Mouse (Mus musculus) neural tube, embryonic 10.5 days (tissue): ENCODE measurements around the gene Bmp2k.
A peak's percentile ranks its signal among the peaks of the same experiment; 100 is the strongest.
"Not testable (repeated sequence)": the region's sequence is repeated elsewhere in the genome, so short reads cannot be mapped to it uniquely, and the experiment has no call there.

ENCODE experiments used
- DNase-seq: peaks from one replicate; pipeline ENCODE4 v3.0.0-alpha.2; 2017; ENCODE audit warnings: low spot score; ENCODE audit errors: extremely low spot score

Bmp2k gene

DNA sequence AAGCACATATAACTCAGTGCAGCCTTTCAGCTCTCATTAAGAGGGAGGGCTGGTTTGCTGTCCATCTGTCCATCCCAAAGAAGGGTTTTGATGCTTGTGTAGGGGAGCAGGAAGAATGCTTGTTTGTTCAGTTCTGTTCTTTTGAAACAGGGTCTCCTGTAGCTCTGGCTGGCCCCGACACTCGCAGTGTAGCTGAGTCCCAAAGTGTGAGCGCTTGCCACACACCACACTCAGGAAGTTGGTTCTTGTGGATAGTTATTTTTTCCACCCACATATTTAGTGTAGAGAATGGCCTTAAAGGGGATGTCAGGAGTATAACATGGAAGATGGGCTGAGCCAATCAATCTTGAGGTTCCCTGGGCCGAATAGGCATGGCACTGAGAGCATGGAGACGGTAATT lies 4.1 kb downstream of the Bmp2k start:
- DNase-seq: no peak

DNA sequence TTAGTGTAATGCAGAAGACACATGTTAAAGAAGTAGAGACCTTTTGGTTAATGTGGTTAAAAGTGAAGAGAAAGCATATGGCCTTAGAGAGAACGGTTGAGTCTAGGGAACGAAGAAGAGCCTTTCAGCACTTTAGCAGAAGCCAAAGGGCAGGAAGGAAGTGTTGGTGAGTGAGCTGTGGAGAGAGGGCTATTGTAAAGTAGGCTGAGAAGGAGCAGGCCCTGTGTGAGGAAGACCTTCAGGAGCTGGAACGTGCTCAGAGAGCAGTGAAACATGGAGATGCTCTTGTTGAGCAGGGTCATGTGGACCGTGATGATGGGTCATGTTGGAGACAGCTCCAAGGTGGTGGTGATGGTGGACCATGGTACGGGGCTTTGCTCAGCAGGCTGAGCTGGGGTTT lies 4.8 kb downstream of the Bmp2k start:
- no peak for DNase-seq

DNA sequence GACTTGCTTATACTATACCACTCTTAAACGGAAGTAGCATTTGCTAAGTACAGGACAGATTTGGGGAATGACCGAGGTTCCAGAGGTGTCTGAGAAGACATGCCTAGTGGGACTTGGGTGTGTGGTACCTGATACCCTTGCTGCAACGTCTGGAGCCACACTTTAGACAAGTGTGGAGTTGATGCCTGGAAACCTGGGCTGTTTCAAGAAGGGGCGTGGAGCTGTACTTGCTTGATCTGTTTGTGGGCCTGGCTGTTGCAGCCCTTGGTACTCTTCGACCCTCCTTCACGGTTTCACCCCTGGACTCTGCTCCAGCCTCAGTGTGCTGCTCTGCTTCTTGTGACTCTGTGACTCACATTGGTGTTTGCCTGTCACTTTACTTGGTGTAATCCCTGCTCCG lies 5.4 kb downstream of the Bmp2k start:
- DNase-seq: no peak

DNA sequence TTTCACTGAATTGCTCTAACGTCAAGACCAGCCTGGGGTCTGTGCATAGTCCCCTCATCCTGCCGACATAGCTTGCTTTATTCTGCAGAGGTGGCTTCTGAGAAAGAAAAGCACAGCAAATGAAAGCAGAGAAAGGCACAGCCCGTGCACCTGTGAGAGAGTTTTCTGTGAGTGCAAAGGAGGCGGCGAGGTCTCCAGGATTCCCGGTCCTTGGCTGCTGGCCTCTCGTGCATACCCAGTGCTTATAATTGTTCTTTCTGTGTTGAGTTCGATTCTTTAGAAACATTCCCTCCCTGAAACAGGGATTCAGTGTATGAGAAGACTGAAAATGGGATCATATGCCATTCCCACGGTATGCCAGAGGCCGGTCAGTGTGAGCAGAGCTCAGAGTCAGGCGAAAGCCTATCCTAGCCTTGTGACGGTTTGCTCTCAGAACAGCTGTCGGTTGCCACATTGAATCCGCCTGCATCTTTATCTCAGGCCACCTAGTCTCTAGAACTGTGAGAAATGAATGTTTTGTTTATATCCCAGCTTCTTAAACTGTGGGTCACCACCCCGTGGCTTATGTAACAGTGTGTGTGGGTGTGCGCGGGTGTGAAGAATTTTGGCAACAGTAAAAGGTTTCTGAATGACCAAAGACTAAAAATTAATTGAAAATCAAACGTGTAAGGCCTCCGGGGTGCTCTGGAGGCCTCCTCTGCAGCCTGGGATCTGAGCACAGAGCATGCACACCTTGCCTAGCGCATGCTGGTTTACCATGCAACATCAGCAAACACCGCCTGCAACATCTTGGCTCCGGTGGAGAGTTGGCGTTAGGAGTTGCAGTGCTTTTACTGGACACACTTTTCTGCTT lies 6.9 kb downstream of the Bmp2k start:
- DNase-seq: no peak

DNA sequence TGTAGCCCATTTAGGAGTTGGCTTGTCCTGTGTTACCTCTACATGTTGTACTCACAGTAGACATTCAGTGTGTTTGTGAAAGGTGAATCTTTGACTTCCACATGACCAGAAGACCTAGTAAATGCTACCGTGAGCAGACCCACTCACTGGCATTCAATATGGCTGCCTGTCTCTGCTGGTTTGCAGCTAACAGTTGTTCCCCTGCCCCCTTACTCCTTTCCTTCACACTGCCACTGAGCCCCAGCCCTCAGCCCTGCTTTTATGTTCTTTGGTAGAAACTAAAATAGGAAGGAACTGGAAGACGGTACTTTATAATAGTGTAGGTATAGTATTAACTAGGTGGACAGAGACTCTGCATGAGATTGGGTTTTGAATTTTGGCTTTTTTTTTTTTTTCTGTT lies 8.4 kb downstream of the Bmp2k start:
- DNase-seq: no peak

DNA sequence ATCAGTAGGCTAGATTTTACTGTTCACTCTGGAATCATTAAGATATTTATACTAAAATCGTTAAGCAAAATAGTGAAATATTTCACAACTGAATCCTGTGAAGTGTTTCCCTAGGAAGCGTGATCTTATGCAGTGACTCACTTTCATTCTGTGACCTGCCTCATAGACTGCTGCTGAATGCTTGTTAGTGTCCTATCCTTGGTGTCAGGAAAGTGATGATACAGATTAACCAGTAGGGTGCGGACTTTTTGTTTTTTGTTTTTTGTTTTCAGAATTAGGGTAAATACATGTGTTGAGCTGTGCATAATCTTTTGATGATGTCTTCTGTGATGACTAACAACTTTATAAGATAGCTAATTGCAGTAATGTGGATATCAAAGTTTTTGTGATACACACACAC lies 9.4 kb downstream of the Bmp2k start:
- DNase-seq: no peak

DNA sequence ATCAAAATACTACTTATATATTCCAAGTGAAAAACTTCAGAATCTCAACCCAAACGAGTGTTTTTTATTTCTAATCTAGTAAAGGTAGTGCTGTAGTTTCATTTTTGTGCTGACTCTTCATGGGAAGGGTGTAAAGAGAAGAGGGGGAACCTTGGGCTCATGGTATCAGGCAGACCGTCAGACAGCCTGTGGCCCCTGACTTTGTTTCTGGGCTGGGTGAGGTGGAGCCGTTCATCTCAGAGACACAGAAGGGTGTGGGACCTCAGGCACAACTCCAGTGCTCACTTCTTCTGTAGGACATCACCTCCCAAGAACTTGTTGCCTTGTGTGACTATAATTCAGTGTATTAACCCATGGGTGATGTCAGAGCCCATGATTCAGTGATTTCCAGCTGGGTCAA lies 10.0 kb downstream of the Bmp2k start:
- no peak for DNase-seq

DNA sequence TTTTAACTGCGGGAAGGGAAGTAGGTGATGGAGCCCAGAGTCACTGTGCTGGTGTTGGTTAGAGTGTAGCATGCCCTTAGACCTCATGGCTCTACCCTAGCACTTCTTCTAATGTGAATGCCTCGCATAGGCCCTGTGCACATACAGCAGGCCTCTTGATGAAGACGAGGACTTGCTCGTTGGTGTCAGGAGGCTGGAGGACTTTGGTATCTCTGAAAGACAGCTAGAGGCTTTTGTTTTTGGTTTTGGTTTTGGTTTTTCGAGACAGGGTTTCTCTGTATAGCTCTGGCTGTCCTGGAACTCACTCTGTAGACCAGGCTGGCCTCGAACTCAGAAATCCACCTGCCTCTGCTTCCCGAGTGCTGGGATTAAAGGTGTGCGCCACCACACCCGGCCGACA lies 11.7 kb downstream of the Bmp2k start:
- not testable (repeated sequence) for DNase-seq

DNA sequence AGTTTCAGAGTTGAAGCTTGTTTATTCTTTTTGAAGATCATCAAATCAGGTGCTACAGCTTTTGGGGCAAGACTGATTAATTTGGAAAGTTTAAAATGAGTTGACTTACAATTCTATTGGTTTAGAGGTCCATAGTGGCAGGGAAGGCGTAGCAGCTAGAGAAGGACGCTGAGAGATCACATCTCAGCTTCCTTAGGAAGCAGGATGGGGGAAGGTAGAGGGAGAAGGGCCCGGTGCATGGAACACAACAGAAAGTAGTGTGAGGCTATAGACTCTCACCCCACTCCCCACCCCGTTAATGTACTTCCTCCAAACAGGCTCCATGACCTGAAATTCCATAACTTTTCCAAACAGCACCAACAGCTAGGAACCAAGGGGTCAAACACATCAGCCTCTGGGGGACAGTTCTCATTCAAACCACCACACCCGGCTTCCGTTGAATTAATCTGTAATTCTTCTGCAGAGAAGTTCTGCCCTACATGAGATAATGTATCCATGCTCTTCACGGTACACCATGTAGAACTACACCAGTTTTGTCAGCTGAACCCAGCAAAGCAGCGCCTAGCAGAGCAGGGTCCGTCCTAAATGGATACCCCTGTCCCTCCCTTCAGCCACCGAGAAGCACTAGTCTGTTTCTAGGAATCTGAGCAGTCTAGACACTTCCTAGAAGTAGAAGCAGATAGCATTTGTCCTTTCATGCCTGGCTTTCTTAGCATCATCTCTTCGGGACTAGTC lies 12.3 kb downstream of the Bmp2k start:
- DNase-seq: no peak

DNA sequence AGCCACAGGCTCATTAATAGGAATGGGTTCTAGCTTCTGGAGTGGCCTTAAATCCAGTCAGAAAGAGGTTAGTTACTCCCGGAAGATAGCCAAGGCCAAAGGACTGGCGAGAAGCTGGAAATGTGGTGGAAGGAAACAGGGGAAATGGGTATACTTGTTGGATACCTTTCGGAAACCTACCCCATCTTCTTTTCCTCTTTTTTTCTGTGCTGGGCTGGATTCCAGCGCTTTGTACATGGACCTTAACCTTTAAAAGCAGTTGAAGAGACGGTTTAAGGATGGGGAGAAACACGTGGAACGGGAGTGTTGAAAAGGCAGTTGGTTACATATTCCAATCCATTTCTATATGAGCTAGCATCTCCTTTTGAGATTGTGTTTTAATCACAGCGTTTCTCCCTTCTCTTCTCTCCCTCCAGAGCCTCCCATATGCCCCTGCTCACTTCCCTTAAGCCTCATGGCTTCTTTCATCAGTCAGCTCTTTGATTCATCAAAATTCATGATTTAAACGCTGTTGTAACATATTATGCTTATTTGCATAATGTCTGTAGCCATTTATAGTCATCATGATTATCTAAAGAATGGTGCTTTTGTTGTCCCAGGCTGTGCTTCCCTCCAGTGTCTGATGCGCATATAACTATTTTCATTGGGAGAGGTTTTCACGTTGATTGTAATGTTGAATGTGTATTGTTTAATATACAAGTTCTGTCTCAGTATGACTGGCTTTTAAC lies 18.5 kb downstream of the Bmp2k start:
- no peak for DNase-seq

DNA sequence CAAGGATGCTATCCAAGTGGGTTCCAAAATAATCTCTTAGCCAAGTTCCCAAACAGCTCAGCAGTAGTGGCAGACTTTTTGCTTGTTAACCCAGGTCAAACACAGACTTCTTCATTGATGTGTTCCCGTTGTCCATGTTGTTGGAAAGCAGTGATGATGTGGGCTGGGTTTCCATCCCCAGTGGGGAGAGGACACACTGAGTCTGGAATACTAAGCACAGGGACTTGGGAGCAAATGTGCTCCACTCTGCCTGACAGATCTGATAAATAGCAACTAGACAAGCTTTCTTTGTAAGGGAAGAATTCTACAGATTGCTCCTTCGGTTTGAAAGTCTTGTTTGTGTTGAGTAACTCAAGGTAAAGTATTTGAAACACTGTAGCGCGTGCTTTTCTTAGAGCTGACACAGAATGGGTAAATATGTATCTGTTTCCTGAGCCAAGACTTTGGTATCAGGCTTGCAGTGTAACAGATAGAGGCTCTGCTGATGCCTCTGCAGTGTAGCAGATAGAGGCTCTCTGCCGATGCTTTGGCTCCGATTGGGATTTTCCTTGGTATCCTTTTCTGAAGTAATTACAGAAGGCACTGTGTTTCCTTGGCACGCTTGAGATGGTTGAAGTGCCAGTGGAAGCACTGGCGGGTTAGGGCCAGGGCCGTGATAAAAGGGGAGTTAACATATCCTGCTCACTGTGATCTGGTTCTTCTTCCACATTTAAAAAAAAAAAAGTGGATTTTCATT lies 19.5 kb downstream of the Bmp2k start:
- DNase-seq: no peak

DNA sequence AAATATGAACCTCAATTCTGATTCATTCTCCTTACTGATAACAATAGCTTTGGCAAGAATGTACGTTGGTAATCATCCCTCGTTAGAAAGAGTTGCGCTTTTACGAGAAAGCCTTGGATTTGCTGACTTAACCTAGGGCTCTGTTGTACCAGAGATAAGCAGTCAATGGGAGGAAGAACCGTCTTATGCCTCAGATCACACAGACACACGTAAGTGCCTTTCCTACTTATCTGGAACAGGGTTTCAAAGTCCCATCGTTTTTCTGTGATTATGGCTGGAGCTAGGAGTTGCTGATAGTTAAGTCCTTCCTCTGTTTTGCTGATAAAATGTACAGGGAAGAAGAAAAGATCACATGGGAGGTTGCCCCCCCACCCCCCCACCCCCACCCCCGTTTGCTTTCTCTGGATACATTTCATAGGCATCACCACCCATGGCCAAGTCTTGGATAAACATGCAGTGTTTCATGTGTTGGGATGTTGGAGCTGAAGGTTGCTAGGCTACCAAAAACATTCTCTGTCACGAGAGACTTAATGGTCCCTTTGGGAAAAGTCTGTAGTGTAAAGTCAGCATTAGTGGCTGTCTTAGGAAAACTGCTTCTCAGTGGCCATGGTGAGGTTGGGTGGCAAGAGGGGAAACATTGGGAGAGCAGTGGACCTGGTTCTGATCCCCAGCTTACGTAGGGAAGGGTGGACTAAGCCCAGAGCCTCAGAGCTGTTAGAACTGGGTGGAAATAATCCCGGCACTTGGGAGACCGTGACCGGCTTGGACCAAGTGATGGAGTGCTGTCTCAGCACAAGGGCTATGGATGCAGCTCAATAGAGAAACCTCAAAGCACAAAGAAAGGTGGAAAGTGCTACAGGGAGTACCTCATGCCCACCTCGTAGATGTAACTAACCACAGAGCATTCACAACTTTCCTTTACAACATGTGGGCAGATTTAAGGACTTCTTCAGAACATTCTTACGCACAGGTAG lies 25.1 kb downstream of the Bmp2k start:
- DNase-seq: no peak

DNA sequence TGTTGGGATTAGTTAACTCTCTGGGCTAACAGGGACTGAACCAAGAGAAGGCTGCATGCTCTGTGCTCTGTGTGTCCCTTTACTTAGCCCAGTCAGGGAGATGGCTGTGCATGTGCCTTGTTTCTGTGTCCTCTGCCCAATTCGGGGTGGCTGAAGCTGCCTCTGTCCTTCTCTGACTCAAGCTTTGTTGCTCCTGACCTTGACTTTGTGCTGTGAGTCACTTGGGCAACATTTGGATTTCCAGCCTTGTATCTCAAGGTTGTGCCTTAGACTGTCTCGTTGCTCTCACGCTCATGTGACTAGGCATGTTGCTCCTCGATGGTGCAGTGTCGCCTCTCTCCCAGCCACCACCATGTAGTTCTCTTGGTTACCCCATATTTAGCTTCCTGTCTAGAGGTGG lies 27.3 kb downstream of the Bmp2k start:
- DNase-seq: no peak

DNA sequence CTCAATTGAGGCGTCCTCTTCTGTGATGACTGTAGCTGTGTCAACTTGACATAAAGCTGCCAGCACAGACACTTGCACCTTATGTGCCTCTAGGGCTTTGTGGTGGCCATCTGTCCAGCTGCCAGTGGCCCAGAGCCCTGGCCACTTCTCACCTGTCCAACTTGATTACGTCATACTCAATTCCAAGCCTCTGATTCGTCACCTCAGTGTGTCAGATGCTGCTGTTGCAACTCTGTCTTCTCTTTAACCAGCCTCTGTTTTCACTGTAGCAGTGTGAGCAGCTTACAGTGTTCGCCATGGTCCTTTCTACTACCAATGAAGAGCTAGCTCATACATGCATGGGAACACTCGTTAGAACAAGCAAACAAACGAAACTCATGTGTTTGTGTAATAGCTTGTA lies 28.2 kb downstream of the Bmp2k start:
- no peak for DNase-seq

DNA sequence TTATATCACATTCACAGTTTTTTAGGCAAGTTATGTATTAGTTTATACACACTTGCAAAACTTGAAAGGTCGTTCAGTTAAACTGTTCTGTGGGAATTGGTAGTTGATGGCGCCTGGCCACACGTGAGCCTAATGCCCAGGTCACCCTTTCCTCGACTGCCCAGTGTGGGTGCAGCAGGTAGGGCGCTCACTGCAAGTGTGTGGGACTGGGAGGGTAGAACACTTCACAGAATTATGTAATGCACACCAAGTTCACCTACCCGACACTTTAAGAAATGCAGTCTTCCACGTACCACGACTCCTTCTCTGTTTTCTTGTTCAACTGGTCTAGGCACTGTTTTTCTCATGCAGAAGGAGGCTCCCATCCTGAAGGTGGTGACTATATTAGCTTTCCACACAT lies 30.5 kb downstream of the Bmp2k start:
- DNase-seq: no peak

DNA sequence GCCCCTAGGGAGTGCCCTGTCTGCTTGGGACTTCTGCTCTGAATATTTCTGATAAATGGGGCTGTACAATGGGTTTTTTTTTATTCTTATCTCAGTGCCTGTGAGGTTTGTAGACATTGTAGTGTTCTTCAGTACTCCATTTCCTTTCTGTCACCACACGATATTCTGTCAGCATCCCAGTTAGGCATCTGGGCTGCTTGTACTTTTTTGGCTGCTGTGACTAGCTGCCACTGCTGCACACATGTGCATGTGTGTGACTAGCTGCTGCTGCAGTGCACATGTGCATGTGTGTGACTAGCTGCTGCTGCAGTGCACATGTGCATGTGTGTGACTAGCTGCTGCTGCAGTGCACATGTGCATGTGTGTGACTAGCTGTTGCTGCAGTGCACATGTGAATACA lies 31.4 kb downstream of the Bmp2k start:
- DNase-seq: not testable (repeated sequence)

DNA sequence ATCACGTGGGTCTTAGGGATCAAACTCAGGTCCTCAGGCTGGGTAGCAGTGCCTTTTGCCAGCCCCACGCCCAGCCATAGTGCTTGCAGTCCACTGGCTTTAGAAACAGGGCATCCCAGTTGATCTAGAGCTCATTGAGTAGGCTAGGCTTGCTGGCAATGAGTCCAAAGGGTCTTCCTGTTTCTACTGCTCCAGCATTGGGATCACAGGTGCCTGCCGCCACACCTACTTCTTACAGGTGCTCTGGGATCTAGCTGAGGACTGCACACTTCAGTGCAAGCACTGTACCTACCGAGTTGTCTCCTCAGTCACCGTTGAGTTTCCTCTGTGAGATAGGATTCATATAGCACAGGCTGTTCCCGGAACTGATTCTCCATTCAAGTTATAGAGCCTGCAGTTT lies 34.3 kb downstream of the Bmp2k start:
- DNase-seq: no peak

DNA sequence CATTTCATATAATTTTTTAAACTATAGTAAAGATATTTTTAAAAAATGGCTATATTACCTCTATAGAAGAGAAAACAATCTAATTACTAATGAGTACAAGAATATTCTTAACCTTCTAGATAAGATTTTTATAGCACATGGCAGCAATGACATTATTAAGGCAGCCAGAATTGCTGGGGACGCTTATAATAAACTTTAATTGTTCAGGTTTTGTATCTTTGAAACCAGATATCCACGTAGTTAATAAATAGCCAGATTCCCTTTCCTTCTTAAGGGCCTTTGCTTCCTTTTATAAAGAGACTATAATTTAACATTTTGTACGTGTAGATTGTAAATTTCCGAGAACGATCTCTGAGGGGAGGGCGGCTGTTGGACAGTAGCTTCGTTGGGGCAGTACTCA lies 47.8 kb downstream of the Bmp2k start:
- DNase-seq: no peak

DNA sequence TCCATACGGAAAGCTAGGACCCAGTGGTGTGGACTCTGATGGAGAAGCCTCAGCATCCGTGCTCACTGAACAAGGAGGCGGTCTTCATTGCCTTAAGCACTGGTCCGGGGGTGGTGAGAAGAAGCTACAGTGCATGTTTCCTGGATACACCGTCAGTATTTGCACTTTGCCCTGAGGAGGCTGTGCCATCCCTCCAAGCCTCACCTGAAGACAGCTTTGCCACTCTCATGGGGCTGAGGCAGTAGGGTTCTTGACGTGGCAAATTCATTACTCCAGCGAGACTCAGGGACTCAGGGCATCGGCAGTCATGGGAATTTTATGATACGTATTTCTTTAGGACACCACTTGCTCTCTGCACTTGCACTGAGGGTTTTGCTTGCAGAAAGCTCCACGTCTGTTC lies 49.2 kb downstream of the Bmp2k start:
- peak; percentile 7 for DNase-seq

DNA sequence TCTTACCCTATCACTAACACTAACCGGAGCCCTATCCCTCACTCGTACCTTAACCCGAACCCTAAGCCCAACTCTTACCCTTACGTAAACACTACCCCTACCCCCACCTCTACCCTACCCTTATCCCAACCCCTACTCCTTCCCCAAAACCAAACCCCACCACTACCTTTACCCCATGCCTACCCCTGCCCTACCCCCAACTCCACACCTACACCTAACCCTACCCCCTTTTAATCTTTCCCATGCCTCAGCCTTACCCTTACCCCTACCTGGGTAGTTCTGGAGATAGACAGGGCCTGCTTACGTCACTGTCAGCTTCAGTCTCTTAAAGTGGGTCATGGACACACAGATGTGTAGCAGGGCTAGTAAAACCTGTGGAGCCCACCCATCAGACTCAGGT lies 51.4 kb downstream of the Bmp2k start:
- DNase-seq: peak; percentile 9
